Mouse (Mus musculus) G1E-ER4 (cell line): ENCODE results near the gene Fbn1. TPM values are rescaled to one million over a fixed set of nuclear protein-coding genes. Genes with fewer than 3 reads are reported as not detected.
A peak's percentile ranks its signal among the peaks of the same experiment; 100 is the strongest.

Experiments
- GATA1 ChIP-seq: IDR thresholded peaks from one replicate; pipeline ENCODE4 v1.8.0; 2012; ENCODE audit warnings: low read length, inconsistent platforms
- polyA plus RNA-seq: library from polyadenylated mRNA; stranded (reverse); fragments of >175 nt; gene quantifications from 2 replicates; pipeline ENCODE4 v1.2.3, GENCODE M21; 2012

Gene Fbn1
- polyA plus RNA-seq: not detected in 2 replicates

DNA sequence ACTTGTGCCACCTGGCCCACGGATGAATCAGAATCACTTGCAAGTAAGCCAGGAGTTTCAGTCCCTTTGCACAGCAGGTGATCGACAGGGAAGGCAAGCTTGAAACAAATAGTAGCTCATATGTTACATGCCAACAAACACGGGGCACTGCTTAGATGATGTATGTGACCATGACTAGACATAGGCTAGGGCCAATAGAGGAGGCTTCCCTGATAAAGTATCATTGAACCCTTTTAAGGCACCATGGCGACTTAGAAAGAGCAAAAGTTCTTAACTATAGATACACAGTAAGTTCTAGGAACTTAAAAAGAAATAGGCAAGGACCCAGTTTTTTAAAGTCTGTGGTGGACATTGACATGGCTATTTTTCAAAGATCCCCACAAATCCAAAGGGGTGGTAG, at the start of gene Fbn1:
Gene Fbn1 (minus strand): TSS at position 101 of the 400 bp plus-strand sequence.
- TF ChIP-seq GATA1: no peak

DNA sequence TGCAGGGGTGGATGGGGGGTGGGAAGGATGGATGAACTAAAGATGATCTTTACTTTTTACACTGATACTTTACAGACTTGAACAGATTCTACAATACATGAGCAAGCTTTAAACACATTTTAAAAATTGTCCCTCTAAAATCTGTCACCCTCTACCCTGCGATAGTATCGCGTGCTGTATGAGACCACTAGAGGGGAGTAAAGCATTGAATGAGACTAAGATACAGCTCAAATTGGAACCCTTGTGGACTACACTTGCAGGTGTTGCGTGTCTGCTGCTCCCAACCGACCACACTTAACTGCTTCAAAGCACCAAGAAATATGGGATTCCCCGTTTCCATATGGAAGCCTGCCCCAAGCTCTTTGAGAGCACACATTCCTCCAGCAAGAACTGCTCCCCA, 48.0 kb upstream of the Fbn1 start:
- no peak for TF ChIP-seq GATA1

- no peak for TF ChIP-seq GATA1
Observed at GRCm38 (mm10) chr2:125548806-125549578, 41.2 kb upstream of the Fbn1 start.

GRCm38 (mm10) chr2:125544986-125545385, 37.2 kb upstream of the Fbn1 start:
- no peak for TF ChIP-seq GATA1

GRCm38 (mm10) chr2:125543646-125544045, 35.9 kb upstream of the Fbn1 start:
- no peak for TF ChIP-seq GATA1

- TF ChIP-seq GATA1: no peak
Observed at GRCm38 (mm10) chr2:125541451-125541850, 33.7 kb upstream of the Fbn1 start.

DNA sequence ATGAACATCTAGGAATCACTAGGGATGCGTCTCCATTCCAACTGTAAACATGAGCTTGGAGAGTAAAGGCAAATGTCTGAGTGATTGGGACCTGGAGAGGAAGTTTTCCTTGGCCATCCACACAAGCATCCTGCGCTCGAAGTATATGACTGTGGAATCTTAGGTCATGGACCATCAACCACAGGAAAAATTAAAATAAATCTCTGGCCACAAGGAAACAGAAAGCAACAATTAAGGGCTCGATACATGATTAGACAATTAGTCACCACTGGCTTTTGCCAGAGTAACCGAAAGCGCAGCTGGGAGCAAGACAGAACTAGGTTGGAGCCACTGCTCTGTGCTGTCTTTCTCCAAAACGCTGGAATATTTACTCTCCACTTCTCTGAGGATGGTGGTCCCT, 32.8 kb upstream of the Fbn1 start:
- no peak for TF ChIP-seq GATA1

GRCm38 (mm10) chr2:125539640-125540039, 31.8 kb upstream of the Fbn1 start:
- no peak for TF ChIP-seq GATA1

DNA sequence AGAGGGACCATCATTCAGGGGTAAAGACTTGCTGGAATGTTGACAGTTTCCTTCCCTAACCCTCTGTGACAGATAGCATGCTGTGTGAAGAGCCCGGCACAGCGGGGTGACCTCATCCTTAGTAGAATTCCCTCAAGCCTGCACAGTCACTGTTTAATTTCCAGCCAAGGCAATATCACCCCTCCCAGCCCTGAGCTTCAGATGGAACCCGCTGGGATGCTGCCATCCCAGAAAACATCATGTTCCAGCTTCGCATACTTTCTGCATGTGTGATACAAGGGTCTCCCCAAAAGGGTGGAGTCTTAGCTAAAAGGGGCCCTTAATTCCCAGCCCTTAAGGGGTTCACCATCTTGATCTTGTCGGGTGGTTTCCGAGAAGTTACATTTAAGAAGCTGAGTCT, 22.9 kb upstream of the Fbn1 start:
- TF ChIP-seq GATA1: no peak

DNA sequence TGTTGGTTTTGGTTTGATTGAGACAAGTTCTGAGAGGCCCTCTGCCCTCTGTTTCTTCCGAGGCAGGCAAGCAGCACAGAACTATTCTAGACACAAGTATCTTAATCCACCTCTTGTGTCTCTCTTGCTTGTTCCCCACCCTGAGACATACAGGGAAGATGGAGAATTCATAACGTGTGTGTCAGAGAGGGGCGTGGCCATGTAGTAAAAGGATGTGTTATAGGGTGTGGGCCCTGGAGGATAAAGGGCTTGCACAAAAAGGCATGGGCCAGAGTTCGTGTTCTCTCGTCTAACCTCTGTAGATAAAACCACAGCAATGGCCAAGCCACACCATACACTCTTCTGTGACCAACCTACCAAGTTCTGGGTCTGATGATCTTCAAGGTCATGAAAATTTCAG, 18.8 kb upstream of the Fbn1 start:
- TF ChIP-seq GATA1: no peak

GRCm38 (mm10) chr2:125525484-125525883, 17.7 kb upstream of the Fbn1 start:
- no peak for TF ChIP-seq GATA1

DNA sequence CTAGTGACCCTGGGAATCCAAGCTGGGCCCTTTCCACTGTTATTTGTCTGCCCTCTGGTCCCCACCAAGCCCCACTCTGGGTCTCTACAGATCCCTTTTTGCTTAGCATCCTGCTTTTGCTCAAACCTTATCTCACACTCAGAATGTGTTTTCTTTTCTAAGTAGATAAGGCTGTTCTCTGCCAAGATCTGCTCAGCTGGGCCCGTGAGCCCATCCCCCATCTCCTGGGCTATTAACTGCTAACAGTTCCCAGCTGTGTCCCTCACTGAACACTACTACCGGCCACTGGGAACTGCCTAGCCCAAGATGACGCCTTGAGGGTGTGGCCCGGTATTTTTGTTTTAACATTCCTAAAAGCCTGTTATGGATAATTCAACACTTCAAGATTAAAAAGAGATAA, 8.8 kb upstream of the Fbn1 start:
- TF ChIP-seq GATA1: peak; percentile 70

DNA sequence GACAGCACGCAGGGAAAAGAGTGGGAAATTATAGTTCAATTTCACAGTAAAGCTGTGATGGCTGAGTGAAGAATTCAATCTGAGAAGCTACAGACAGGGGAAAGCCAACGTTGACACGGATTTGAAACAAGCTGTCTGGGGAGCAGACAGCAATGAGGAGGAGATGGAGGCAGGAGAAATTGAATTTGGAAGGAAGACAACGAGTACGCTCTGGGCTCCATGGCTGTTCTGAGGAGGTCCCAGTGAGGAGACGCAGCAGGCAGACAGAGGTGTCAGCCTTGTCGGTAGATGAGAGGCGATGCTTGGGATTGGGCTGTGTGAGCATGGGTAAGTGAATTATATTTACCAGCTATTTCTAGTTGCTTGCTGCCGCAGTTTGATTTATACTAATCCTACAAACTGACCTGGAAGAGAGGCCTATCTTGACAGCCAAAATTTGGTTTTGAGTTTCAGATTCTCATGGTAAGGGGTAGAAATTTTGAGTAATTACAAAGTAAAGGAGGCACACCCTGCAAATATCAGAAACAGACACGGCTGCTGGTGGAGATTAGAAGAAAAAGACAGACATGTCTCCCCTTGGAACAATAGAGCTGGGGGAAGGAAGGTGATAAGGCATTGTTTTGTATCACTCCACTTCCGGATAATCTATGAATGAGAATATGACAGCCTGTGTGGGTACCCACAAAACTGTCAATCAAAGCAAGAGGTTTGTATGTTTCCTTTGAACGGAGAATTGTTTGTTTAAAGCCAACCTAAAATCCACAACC, 7.7 kb upstream of the Fbn1 start:
- TF ChIP-seq GATA1: peak; percentile 80

DNA sequence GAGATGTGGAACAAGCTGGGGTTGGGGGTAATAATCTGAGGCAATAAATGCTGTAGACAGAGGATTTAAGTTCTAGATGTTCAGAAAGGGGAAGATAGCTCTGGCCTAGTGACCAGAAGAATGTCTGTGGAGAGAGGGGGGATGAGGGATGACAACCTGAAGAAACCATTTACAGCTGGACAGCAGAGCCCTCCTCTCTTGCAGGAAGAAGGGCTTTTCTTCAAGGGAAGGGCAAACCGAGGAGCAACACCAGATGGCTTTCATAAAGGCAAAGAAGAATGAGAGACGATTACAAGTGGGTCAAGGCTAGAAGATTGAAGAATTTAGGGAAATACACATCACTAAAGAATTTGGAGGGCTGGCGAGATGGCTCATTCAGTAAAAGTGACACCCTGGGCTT, 6.6 kb upstream of the Fbn1 start:
- no peak for TF ChIP-seq GATA1

- no peak for TF ChIP-seq GATA1
Observed at GRCm38 (mm10) chr2:125512544-125512943, 4.8 kb upstream of the Fbn1 start.

DNA sequence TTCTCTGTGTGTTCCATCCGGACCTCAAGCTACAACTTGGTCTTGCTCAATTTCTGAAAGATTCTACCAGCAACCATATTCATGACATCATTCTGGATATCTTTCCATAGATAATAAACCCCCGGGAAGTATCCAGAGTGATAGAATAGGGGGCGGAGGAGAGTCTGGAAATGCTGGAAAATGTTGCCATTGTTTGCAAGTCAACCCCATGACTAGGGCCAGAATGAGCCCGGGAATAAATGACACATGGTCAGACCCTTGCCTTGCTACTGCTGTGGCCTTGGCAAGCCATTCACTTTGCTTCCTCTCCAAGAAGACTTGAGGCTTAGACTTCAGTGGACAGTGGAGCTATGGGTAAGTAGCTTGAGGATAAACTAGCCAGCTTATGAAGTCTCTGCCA, 4.1 kb upstream of the Fbn1 start:
- no peak for TF ChIP-seq GATA1

GRCm38 (mm10) chr2:125510752-125511151, 3.0 kb upstream of the Fbn1 start:
- TF ChIP-seq GATA1: no peak
